Mouse (Mus musculus): ENCODE data around the gene Bean1.

DNA sequence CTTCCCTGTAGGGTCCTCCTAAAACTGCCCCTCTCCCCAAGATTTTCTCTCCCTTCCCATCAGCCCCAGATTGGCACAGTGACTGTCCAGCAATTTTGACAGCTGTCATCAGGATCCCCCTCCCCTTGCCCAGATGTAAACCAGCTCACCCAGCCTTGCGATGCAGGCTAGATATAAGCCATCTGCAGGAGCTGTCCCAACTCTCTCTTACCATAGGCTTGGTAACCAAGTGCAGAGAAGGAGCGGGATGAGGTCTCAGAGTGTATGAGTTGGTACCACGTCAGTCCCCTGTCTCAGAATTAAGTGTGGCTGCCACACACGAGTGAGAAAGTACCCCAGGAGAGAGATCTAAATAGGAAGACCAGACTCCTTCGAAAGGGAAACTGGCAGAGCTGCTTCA lies 18.2 kb downstream of the Bean1 start:
- TF ChIP-seq CTCF (IDR thresholded peaks at IDR 0.05; ENCODE audit: low read depth) (no peak), EP300 (IDR thresholded peaks at IDR 0.05; ENCODE audit: low read depth) (no peak)
